Mouse (Mus musculus) cerebellum, adult 2 months (tissue): ENCODE data around the gene Ak9.

Source experiments
- CTCF ChIP-seq: fragments of 200-500 bp; IDR thresholded peaks from 2 replicates; pipeline ENCODE4 v1.5.1; 2011; ENCODE audit warnings: low read depth, mild to moderate bottlenecking, control low read depth, low read length, moderate library complexity, borderline replicate concordance; ENCODE audit not compliant: insufficient read depth
- POLR2A ChIP-seq: fragments of 200-500 bp; IDR thresholded peaks from 2 replicates; pipeline ENCODE4 v1.6.1; 2011; ENCODE audit warnings: low read length, control low read depth, borderline replicate concordance; ENCODE audit not compliant: insufficient read depth

DNA sequence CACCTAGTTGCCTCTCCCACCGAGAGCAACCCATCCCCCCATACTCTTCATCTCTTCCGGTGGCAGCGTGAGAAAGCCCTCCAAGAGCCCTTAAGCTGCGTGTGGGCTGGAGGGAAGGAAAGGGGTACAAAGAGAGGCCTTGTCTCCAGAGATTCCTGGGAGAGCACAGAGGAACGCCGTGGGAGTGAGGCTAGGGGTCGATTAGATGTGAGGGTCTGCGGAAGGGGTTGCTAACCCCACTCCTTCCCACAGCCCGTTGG, 173.2 kb downstream of the Ak9 start:
- TF ChIP-seq CTCF (no peak), POLR2A (no peak)
